ENCODE assay signal across 27 mouse cellular contexts in genomic region chr14:77463919-77464318, GRCm38 (mm10).
DNase-seq lines count a peak whose midpoint lies in the region; ATAC-seq and TF ChIP-seq lines count a peak whose summit lies in the region.
"Had no signal": no experiment of that assay in that cellular context is flagged by ENCODE, and none has a peak within 500 bp of the region (broad histone marks: within the 10 kb centered on the region; RNA-seq: fewer than 3 reads in every experiment).

No protein-coding gene starts in this region.

- H3K4me1 ChIP-seq in embryonic fibroblast, embryonic 13.5 days (ENCODE audit: control insufficient read depth, insufficient read depth, low read length) = peaks cover 7% of the 10 kb centered on the region; the same call in 1 of the 2 replicates
- H3K4me1 ChIP-seq in heart, embryonic 11.5 days (ENCODE audit: control insufficient read depth, insufficient read depth, low read length) = peaks cover 14% of the 10 kb centered on the region
- H3K4me1 ChIP-seq in lung, postnatal 0 days (ENCODE audit: insufficient read depth, low read depth, low read length) = no peaks in the 10 kb centered on the region
- H3K4me1 ChIP-seq: embryonic facial prominence, embryonic 12.5 days; forebrain, embryonic 13.5 days; forebrain, embryonic 15.5 days had no signal

- no peak overlapping the region for H3K9ac ChIP-seq in heart, embryonic 11.5 days (ENCODE audit: low read depth, low read length)
- H3K9ac ChIP-seq in lung, postnatal 0 days (replicated peaks; ENCODE audit: low read depth) = no peak overlapping the region
- H3K9ac ChIP-seq: embryonic facial prominence, embryonic 12.5 days; forebrain, embryonic 13.5 days; forebrain, embryonic 15.5 days; forebrain, postnatal 0 days had no signal

- TF ChIP-seq EP300 in lung, postnatal 0 days (IDR thresholded peaks at IDR 0.05) = no peak

- H3K27me3 ChIP-seq in myocyte (ENCODE audit: control insufficient read depth, insufficient read depth, insufficient read length) = no peaks in the 10 kb centered on the region
- H3K27me3 ChIP-seq in heart, embryonic 11.5 days (ENCODE audit: control insufficient read depth, insufficient read depth, low read length) = no peaks in the 10 kb centered on the region
- no peaks in the 10 kb centered on the region for H3K27me3 ChIP-seq in lung, postnatal 0 days (replicated peaks; ENCODE audit: insufficient read depth, low read length)
- H3K27me3 ChIP-seq: CH12.LX; embryonic facial prominence, embryonic 12.5 days; forebrain, embryonic 13.5 days; forebrain, embryonic 15.5 days; Patski had no signal

- no peak for ATAC-seq in heart, embryonic 11.5 days (replicated peaks; ENCODE audit: insufficient number of reproducible peaks, low FRiP score, low TSS enrichment)
- ATAC-seq in lung, postnatal 0 days = no peak
- ATAC-seq: activated CD4-positive, CD25-positive, alpha-beta regulatory T cell, adult 4 months; CD4-positive, CD25-positive, alpha-beta regulatory T cell, adult 4 months; forebrain, embryonic 13.5 days; forebrain, embryonic 15.5 days; forebrain, postnatal 0 days; Patski had no signal

- no peak overlapping the region for H3ac ChIP-seq in myocyte (ENCODE audit: control insufficient read depth, insufficient read length)

- no peak for TF ChIP-seq POLR2A in embryonic fibroblast, embryonic 13.5 days (IDR thresholded peaks at IDR 0.05; ENCODE audit: low read depth, low read length)
- no peak for TF ChIP-seq POLR2A in myocyte (IDR thresholded peaks at IDR 0.05; ENCODE audit: insufficient read length, low read depth)

- WGBS in heart, embryonic 11.5 days (ENCODE audit: insufficient replicate concordance) = 76% methylated on average over 4 of the region's 4 CpGs
- WGBS in lung, postnatal 0 days = 73% methylated on average over 4 of the region's 4 CpGs

- H3K4me3 ChIP-seq in embryonic fibroblast, embryonic 13.5 days (ENCODE audit: insufficient read depth, low read length) = no peak overlapping the region
- no peak overlapping the region for H3K4me3 ChIP-seq in myocyte
- no peak overlapping the region for H3K4me3 ChIP-seq in heart, embryonic 11.5 days (ENCODE audit: low read depth, low read length)
- H3K4me3 ChIP-seq in lung, postnatal 0 days (ENCODE audit: low read depth, low read length) = no peak overlapping the region
- H3K4me3 ChIP-seq: embryonic facial prominence, embryonic 10.5 days; embryonic facial prominence, embryonic 12.5 days; erythroblast, embryonic 14.5 days; forebrain, embryonic 13.5 days; forebrain, embryonic 15.5 days had no signal

- peak overlapping the region; percentile 54 for H3K4me2 ChIP-seq in myocyte (ENCODE audit: low read depth)
- H3K4me2 ChIP-seq in heart, embryonic 11.5 days = no peak overlapping the region
- no peak overlapping the region for H3K4me2 ChIP-seq in lung, postnatal 0 days (replicated peaks; ENCODE audit: low read depth, low read length)
- H3K4me2 ChIP-seq: embryonic facial prominence, embryonic 12.5 days; forebrain, embryonic 13.5 days; forebrain, embryonic 15.5 days had no signal

- no peaks in the 10 kb centered on the region for H3K9me3 ChIP-seq in heart, embryonic 11.5 days (replicated peaks; ENCODE audit: control insufficient read depth, low read length)
- H3K9me3 ChIP-seq in lung, postnatal 0 days (ENCODE audit: low read length) = no peaks in the 10 kb centered on the region
- H3K9me3 ChIP-seq: embryonic facial prominence, embryonic 10.5 days; embryonic facial prominence, embryonic 12.5 days; forebrain, embryonic 13.5 days; forebrain, embryonic 15.5 days had no signal

- peak overlapping the region; percentile 78; the same call in 1 of the 2 replicates for H3K27ac ChIP-seq in embryonic fibroblast, embryonic 13.5 days (ENCODE audit: insufficient read depth, low read length)
- H3K27ac ChIP-seq in heart, embryonic 11.5 days (ENCODE audit: low read depth, low read length) = no peak overlapping the region
- H3K27ac ChIP-seq in lung, postnatal 0 days (ENCODE audit: low read length) = no peak overlapping the region
- H3K27ac ChIP-seq: embryonic facial prominence, embryonic 10.5 days; embryonic facial prominence, embryonic 12.5 days; forebrain, embryonic 13.5 days; forebrain, embryonic 15.5 days had no signal

- no peaks in the 10 kb centered on the region for H3K36me3 ChIP-seq in myocyte (ENCODE audit: control insufficient read depth, insufficient read depth)
- H3K36me3 ChIP-seq in heart, embryonic 11.5 days (ENCODE audit: control insufficient read depth, insufficient read depth, low read length) = no peaks in the 10 kb centered on the region
- H3K36me3 ChIP-seq in lung, postnatal 0 days (ENCODE audit: insufficient read depth, low read length) = no peaks in the 10 kb centered on the region
- H3K36me3 ChIP-seq: embryonic facial prominence, embryonic 10.5 days; embryonic facial prominence, embryonic 12.5 days; forebrain, embryonic 15.5 days; G1E had no signal

- TF ChIP-seq CTCF in embryonic fibroblast, embryonic 13.5 days (IDR thresholded peaks at IDR 0.05; ENCODE audit: borderline replicate concordance, insufficient read depth, low read length) = no peak
- TF ChIP-seq CTCF in lung, postnatal 0 days (IDR thresholded peaks at IDR 0.05) = no peak

- no peaks in the 10 kb centered on the region for H3K79me2 ChIP-seq in myocyte (ENCODE audit: control insufficient read depth, insufficient read depth)

- DNase-seq in 3T3-L1 (ENCODE audit: low read depth, low spot score) = peak; percentile 74
- peak; percentile 44 for DNase-seq in Muller cell, postnatal 12 days (ENCODE audit: inconsistent ontology term)
- DNase-seq in adrenal gland, adult 2 months = no peak
- DNase-seq in lung, postnatal 0 days (ENCODE audit: low spot score) = no peak
- DNase-seq in layer of hippocampus, adult 11-12 months (ENCODE audit: low spot score) = no peak
- DNase-seq: adrenal gland, postnatal 10 days; adrenal gland, postnatal 25 days; B cell, adult 2 months; cerebellum, adult 11 months; cerebellum, adult 18-20 months; cerebellum, adult 9-10 months; cerebellum, postnatal 10 days; cerebellum, postnatal 25 days; forebrain, postnatal 0 days had no signal

TF ChIP-seq in myocyte, 11 proteins besides CTCF, POLR2A, EP300 and RAD21:
- TF ChIP-seq SRF (IDR thresholded peaks at IDR 0.05; ENCODE audit: control insufficient read depth, insufficient read length, low read depth) (no peak), REST (IDR thresholded peaks at IDR 0.05; ENCODE audit: insufficient read depth, insufficient read length) (no peak), MYOG (IDR thresholded peaks at IDR 0.05; ENCODE audit: control insufficient read depth in 1 of 3, insufficient read depth in 1 of 3, insufficient read length in 2 of 3, low read depth in 2 of 3) (no peak), POLR2AphosphoS2 (IDR thresholded peaks at IDR 0.05; ENCODE audit: insufficient read length, low read depth) (no peak), MYOD1 (IDR thresholded peaks at IDR 0.05; ENCODE audit: control insufficient read depth in 1 of 3, insufficient read length in 2 of 3, low read depth in 2 of 3) (no peak), TCF12 (IDR thresholded peaks at IDR 0.05; ENCODE audit: insufficient read depth, poor library complexity, severe bottlenecking) (no peak), MAX (IDR thresholded peaks at IDR 0.05; ENCODE audit: low read depth) (no peak), TCF3 (IDR thresholded peaks at IDR 0.05; ENCODE audit: insufficient read length, low read depth) (no peak), USF1 (IDR thresholded peaks at IDR 0.05; ENCODE audit: low read depth) (no peak), CEBPB (IDR thresholded peaks at IDR 0.05; ENCODE audit: insufficient read depth, poor library complexity, severe bottlenecking) (no peak), E2F4 (IDR thresholded peaks at IDR 0.05; ENCODE audit: insufficient read depth) (no peak)
TF ChIP-seq in myocyte: peak in this region for 0.

Comparison
In these comparisons a context has a peak if more than half of its experiments do, and no peak if none do; other contexts are left out.
1. DNase-seq: peak in 3T3-L1 (single experiment) and Muller cell, postnatal 12 days (single experiment); none in adrenal gland, adult 2 months (single experiment), lung, postnatal 0 days (single experiment) and layer of hippocampus, adult 11-12 months (single experiment).